Mouse (Mus musculus): ENCODE results near the gene Ccdc130. TPM values are rescaled to one million over a fixed set of nuclear protein-coding genes. Genes with fewer than 3 reads are reported as not detected.
"Not testable (repeated sequence)": the region's sequence is repeated elsewhere in the genome, so short reads cannot be mapped to it uniquely, and the experiment has no call there.

Gene Ccdc130
- polyA plus RNA-seq (2014; fragmentation: Nextera tagmentation; extraction: Ambion mirVana): 22.2 and 23.3 TPM in 2 replicates

DNA sequence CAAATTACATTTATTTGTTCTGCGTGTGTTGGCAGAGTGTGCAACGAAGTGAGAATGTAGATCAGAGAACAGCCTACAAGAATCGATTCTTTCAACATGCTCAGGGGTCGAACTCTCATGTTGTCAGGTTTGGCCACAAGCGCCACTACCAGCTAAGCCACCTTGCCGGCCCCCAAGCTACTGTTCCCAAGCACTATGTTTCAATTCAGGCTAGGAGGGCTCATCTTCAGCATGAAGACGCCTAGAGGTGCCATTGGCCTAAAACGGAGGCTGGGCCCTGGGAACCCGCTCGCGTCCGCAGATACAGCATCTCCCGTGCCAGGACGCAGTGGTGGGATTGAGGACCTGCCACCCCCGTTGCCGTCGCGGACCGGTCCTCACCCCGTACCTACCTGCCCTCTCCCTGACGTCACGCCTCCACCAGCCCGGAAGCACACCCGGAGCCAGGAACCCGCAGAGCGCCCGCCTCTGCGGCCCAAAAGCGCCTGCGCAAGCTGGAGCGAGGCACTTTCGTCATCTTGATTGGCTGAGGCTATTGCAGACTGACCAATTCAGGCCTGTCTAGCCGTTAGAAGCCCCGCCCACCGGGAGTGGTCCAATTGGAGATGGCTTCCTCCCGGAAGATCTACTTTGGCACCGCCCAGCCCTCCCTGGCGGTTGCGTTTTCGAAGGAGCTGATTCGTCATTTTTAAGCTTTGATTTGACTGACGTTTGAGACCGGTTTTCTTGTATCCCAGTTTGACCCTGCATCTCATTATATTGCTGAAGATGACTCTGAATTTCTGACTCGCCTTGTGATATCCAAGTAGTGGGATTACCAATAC, at the start of gene Ccdc130:
Ccdc130 (minus strand) TSS at position 431 of the 824 bp plus-strand sequence.
- Histone ChIP-seq H3K9me3 (ENCODE audit: control insufficient read depth, low read length) (no peaks in the 10 kb centered on the region), H3K27ac (ENCODE audit: low read depth, low read length) (no peak within 1 kb of the TSS; the same call in 1 of the 2 replicates), H3K4me2 (peak within 1 kb of the TSS; percentile 80), H3K4me1 (ENCODE audit: control insufficient read depth, insufficient read depth, low read length) (peaks cover 5% of the 10 kb centered on the region), H3K27me3 (ENCODE audit: control insufficient read depth, insufficient read depth, low read length) (no peaks in the 10 kb centered on the region), H3K4me3 (ENCODE audit: low read depth, low read length) (peak within 1 kb of the TSS; percentile 81), H3K9ac (ENCODE audit: low read length) (peak within 1 kb of the TSS; percentile 80), H3K36me3 (ENCODE audit: control insufficient read depth, insufficient read depth, low read length) (no peaks in the 10 kb centered on the region)
- WGBS: under 1% methylated on average over 44 of the region's 44 CpGs
- DNase-seq (ENCODE audit: low spot score, missing footprints) (peak; percentile 99), ATAC-seq (ENCODE audit: low FRiP score) (peak; percentile 99)

DNA sequence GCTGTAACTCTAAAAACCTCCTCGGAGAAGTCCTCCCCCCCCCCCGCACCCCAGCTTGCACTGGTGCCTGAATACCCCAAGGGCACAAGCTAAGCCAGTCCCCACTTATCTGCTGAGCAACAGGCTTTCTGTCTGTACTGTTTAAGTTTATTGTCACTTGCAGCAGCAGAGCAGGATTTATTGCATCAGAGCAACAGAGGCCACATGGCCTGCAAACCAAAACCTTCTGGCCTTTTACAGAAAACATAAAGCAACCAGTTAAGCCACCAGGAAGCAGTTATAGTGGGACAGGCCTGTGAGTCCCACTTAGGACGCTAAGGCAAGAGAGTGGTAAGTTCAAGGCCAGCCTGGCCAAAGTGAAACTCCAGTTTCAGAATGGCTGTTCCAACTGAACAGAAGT, 38.2 kb upstream of the Ccdc130 start:
- WGBS: 66% methylated on average over 3 of the region's 3 CpGs
- H3K27me3 ChIP-seq (ENCODE audit: control insufficient read depth, insufficient read depth, low read length): no peaks in the 10 kb centered on the region
- no peak overlapping the region for H3K9ac ChIP-seq (ENCODE audit: low read length)
- H3K27ac ChIP-seq (ENCODE audit: low read depth, low read length): no peak overlapping the region
- DNase-seq (ENCODE audit: low spot score, missing footprints) (no peak), ATAC-seq (ENCODE audit: low FRiP score) (no peak)
- H3K4me1 ChIP-seq (ENCODE audit: control insufficient read depth, insufficient read depth, low read length): no peaks in the 10 kb centered on the region
- H3K9me3 ChIP-seq (ENCODE audit: control insufficient read depth, low read length): no peaks in the 10 kb centered on the region
- no peak overlapping the region for H3K4me2 ChIP-seq
- no peaks in the 10 kb centered on the region for H3K36me3 ChIP-seq (ENCODE audit: control insufficient read depth, insufficient read depth, low read length)
- H3K4me3 ChIP-seq (ENCODE audit: low read depth, low read length): no peak overlapping the region

DNA sequence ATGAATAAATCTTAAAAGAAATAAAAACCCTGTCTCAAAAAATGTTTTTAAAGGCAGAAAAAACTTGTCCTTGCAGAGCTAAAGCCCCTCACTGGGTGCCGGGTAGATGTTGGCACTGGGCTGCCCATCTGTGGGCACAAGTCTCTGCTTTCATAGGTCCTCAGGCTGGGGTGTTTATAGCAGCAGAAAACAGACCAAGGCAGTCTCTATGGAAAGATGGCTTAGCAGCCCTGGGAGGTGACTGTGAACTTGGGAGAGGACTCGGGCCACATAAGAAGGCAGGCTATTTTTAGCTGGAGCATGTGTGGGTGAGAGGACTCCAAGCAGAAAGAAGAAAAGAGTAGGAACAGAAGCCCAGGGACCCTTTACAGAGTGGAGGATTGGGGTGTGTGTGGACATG, 33.8 kb upstream of the Ccdc130 start:
- H3K27ac ChIP-seq (ENCODE audit: low read depth, low read length): no peak overlapping the region
- H3K9ac ChIP-seq (ENCODE audit: low read length): no peak overlapping the region
- DNase-seq (ENCODE audit: low spot score, missing footprints) (no peak), ATAC-seq (ENCODE audit: low FRiP score) (no peak)
- H3K4me2 ChIP-seq: no peak overlapping the region
- no peaks in the 10 kb centered on the region for H3K9me3 ChIP-seq (ENCODE audit: control insufficient read depth, low read length)
- H3K36me3 ChIP-seq (ENCODE audit: control insufficient read depth, insufficient read depth, low read length): no peaks in the 10 kb centered on the region
- no peaks in the 10 kb centered on the region for H3K4me1 ChIP-seq (ENCODE audit: control insufficient read depth, insufficient read depth, low read length)
- WGBS: 83% methylated on average over 2 of the region's 2 CpGs
- H3K4me3 ChIP-seq (ENCODE audit: low read depth, low read length): no peak overlapping the region
- no peaks in the 10 kb centered on the region for H3K27me3 ChIP-seq (ENCODE audit: control insufficient read depth, insufficient read depth, low read length)

DNA sequence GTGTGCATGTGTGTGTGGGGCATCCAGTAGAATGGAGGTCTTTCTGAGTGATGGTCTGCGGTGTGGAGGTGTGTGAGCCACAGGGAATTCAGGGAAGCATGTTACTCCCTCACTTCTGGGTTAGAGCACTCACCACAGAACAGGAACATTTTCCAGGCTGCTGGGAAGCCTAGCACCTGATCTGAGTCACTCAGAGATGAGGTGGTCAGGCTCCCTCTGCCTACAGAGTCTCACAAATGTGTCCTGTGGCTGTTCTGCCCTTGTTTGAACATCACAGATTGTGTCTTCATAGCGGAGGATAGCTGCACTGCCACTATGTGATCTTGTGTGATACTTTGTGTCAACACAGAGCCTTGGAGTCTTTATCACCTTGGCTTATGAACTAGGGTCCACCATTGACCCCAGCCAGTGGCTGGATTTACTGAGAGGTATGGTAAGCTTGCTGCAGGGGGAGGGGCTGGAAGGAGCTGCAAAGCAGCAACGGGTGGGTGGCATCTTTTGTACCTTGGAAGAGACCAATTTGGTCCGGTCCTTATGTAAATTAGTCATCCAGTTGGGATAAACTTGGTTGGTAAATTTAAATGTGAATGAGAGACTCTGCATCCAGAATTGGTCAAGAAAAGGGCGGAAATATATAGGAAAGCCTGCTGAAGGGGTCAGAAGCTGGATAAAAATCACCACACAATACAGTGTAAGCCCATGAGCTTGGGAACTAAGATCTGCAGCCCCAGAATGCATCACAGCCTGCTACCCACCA, 27.0 kb upstream of the Ccdc130 start:
- ATAC-seq (ENCODE audit: low FRiP score) (no peak), DNase-seq (ENCODE audit: low spot score, missing footprints) (no peak)
- H3K4me3 ChIP-seq (ENCODE audit: low read depth, low read length): no peak overlapping the region
- no peaks in the 10 kb centered on the region; the same call in 1 of the 2 replicates for H3K4me1 ChIP-seq (ENCODE audit: control insufficient read depth, insufficient read depth, low read length)
- H3K4me2 ChIP-seq: no peak overlapping the region
- H3K9ac ChIP-seq (ENCODE audit: low read length): no peak overlapping the region
- no peak overlapping the region for H3K27ac ChIP-seq (ENCODE audit: low read depth, low read length)
- WGBS: 65% methylated on average over 5 of the region's 5 CpGs
- H3K36me3 ChIP-seq (ENCODE audit: control insufficient read depth, insufficient read depth, low read length): no peaks in the 10 kb centered on the region
- no peaks in the 10 kb centered on the region for H3K9me3 ChIP-seq (ENCODE audit: control insufficient read depth, low read length)
- H3K27me3 ChIP-seq (ENCODE audit: control insufficient read depth, insufficient read depth, low read length): no peaks in the 10 kb centered on the region

DNA sequence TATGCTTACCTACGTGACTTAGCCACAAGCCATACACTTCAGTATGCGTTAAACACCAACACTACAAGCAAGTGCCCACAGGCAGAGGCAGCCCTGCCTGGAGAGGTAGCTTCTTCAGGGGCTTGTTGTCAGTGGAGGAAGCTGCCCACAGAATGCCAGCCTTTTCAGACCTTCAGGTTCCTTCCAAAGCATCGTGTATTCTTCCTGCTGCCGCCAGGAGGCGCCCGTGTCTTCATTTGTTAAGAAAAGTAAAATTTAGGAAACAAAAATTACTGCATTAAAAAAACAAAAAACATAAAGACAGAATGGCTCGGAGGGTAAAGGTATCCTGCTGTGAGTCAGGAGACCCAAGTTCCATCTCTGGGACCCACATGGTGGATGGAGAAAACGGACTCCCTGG, 21.5 kb upstream of the Ccdc130 start:
- Histone ChIP-seq H3K4me1 (ENCODE audit: control insufficient read depth, insufficient read depth, low read length) (no peaks in the 10 kb centered on the region), H3K9ac (ENCODE audit: low read length) (no peak overlapping the region), H3K4me3 (ENCODE audit: low read depth, low read length) (no peak overlapping the region), H3K36me3 (ENCODE audit: control insufficient read depth, insufficient read depth, low read length) (no peaks in the 10 kb centered on the region), H3K9me3 (ENCODE audit: control insufficient read depth, low read length) (no peaks in the 10 kb centered on the region), H3K27ac (ENCODE audit: low read depth, low read length) (no peak overlapping the region), H3K27me3 (ENCODE audit: control insufficient read depth, insufficient read depth, low read length) (no peaks in the 10 kb centered on the region), H3K4me2 (no peak overlapping the region)
- WGBS: 23% methylated on average over 8 of the region's 8 CpGs
- ATAC-seq (ENCODE audit: low FRiP score) (no peak), DNase-seq (ENCODE audit: low spot score, missing footprints) (peak; percentile 94)

DNA sequence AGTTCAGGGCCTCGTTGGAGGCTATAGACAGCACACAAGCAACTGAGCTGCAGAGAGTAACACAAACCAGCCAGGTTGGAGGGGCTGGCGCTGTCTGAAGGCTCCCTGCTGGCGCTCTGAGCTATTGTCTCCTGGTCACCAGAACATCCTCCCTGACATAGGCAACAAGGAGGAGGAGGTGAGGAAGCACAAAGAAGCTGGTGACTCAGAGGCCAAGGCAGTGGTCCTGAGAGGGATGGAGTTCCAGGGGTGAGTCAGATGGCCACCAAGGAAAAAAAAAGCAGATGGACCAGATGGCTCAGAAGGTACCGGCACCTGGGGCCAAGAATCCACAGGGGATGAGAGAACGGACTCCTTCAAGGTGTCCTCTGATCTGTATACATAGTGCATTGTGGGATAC, 20.9 kb upstream of the Ccdc130 start:
- no peaks in the 10 kb centered on the region for H3K4me1 ChIP-seq (ENCODE audit: control insufficient read depth, insufficient read depth, low read length)
- WGBS: 67% methylated on average over 5 of the region's 5 CpGs
- no peaks in the 10 kb centered on the region for H3K36me3 ChIP-seq (ENCODE audit: control insufficient read depth, insufficient read depth, low read length)
- ATAC-seq (ENCODE audit: low FRiP score) (no peak), DNase-seq (ENCODE audit: low spot score, missing footprints) (peak; percentile 70)
- no peak overlapping the region for H3K27ac ChIP-seq (ENCODE audit: low read depth, low read length)
- H3K27me3 ChIP-seq (ENCODE audit: control insufficient read depth, insufficient read depth, low read length): no peaks in the 10 kb centered on the region
- H3K9me3 ChIP-seq (ENCODE audit: control insufficient read depth, low read length): no peaks in the 10 kb centered on the region
- H3K4me3 ChIP-seq (ENCODE audit: low read depth, low read length): no peak overlapping the region
- no peak overlapping the region for H3K4me2 ChIP-seq
- H3K9ac ChIP-seq (ENCODE audit: low read length): no peak overlapping the region

DNA sequence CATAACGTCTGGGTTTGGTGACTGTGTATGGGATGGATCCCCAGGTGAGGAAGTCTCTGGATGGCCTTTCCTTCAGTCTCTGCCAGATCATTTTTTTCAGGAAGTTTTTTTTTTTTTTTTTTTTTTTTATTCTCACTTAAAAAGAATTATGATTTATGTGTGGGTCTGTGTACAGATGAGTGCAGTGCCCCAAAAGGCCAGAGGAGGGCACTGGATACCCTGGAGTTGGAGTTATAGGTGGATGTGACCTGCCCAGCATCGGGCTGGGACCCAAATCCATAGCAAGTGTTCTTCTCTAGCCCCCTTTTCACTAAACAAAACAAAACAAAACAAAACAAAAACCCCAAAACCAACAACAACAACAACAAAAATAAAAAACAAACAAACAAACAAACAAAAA, 18.7 kb upstream of the Ccdc130 start:
- H3K4me2 ChIP-seq: no peak overlapping the region
- H3K9me3 ChIP-seq (ENCODE audit: control insufficient read depth, low read length): no peaks in the 10 kb centered on the region
- no peak overlapping the region for H3K4me3 ChIP-seq (ENCODE audit: low read depth, low read length)
- H3K36me3 ChIP-seq (ENCODE audit: control insufficient read depth, insufficient read depth, low read length): no peaks in the 10 kb centered on the region
- WGBS: 57% methylated on average over 2 of the region's 2 CpGs
- DNase-seq (ENCODE audit: low spot score, missing footprints): peak; percentile 90
- no peaks in the 10 kb centered on the region for H3K27me3 ChIP-seq (ENCODE audit: control insufficient read depth, insufficient read depth, low read length)
- H3K9ac ChIP-seq (ENCODE audit: low read length): no peak overlapping the region
- no peaks in the 10 kb centered on the region for H3K4me1 ChIP-seq (ENCODE audit: control insufficient read depth, insufficient read depth, low read length)
- no peak for ATAC-seq (ENCODE audit: low FRiP score)
- no peak overlapping the region for H3K27ac ChIP-seq (ENCODE audit: low read depth, low read length)

DNA sequence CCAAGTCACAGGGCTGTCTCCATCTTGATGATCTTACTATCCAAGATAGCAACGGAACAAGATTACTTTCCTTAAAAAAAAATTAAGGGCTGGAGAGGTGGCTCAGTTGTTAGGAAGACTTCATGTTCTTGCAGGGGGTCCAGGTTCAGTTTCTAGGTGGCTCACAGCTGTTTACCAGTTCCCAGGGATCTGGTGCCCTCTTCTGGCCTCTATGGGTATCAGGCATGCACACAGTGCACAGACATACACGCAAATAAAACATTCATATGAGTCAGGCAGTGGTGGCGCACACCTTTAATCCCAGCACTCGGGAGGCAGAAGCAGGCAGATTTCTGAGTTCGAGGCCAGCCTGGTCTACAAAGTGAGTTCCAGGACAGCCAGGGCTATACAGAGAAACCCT, 15.5 kb upstream of the Ccdc130 start:
- not testable (repeated sequence) for H3K36me3 ChIP-seq (ENCODE audit: control insufficient read depth, insufficient read depth, low read length); ATAC-seq (ENCODE audit: low FRiP score); DNase-seq (ENCODE audit: low spot score, missing footprints); H3K4me3 ChIP-seq (ENCODE audit: low read depth, low read length); H3K4me1 ChIP-seq (ENCODE audit: control insufficient read depth, insufficient read depth, low read length); H3K9ac ChIP-seq (ENCODE audit: low read length); H3K9me3 ChIP-seq (ENCODE audit: control insufficient read depth, low read length); H3K27me3 ChIP-seq (ENCODE audit: control insufficient read depth, insufficient read depth, low read length); H3K27ac ChIP-seq (ENCODE audit: low read depth, low read length); H3K4me2 ChIP-seq
- WGBS: 51% methylated on average over 5 of the region's 5 CpGs

DNA sequence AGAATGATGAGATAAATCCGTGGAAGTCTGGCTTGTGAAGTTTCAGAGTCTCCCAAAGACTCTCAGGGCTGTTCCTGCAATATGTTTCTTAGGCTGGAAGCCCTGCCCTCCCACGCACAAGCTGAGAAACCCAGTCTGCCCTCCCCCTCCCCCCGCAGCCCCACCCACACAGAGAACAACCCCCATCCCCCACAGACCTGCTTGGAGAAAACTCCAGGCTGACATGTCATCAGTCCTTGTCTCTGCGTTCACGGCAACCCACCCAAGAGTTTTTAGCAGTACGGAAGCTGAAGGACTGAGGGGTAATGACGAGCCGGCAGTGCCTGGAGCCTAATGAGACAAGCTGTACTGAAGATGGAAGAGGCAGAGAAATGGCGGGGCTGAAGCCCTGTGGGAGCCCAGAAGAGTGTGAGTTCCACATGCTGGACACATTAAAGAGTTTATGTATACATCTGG, 14.5 kb upstream of the Ccdc130 start:
- H3K27me3 ChIP-seq (ENCODE audit: control insufficient read depth, insufficient read depth, low read length): no peaks in the 10 kb centered on the region
- H3K9ac ChIP-seq (ENCODE audit: low read length): no peak overlapping the region
- H3K4me1 ChIP-seq (ENCODE audit: control insufficient read depth, insufficient read depth, low read length): no peaks in the 10 kb centered on the region
- 52% methylated on average over 9 of the region's 9 CpGs for WGBS
- no peaks in the 10 kb centered on the region for H3K36me3 ChIP-seq (ENCODE audit: control insufficient read depth, insufficient read depth, low read length)
- no peak for ATAC-seq (ENCODE audit: low FRiP score)
- no peak overlapping the region for H3K4me2 ChIP-seq
- no peak overlapping the region for H3K27ac ChIP-seq (ENCODE audit: low read depth, low read length)
- no peak overlapping the region for H3K4me3 ChIP-seq (ENCODE audit: low read depth, low read length)
- no peak for DNase-seq (ENCODE audit: low spot score, missing footprints)
- no peaks in the 10 kb centered on the region for H3K9me3 ChIP-seq (ENCODE audit: control insufficient read depth, low read length)

Measured in midbrain, embryonic 11.5 days (tissue).